Mouse (Mus musculus) layer of hippocampus, postnatal 36 days (tissue): ENCODE measurements at regions not wholly inside any gene's neighbourhood (a gene's known extent, or its start where the extent isn't known, plus 50 kb on each side); places are given as distances from the start of the nearest gene placed in this dataset.

ENCODE experiments used
- DNase-seq, 2 experiments: peaks; one replicate each; pipeline ENCODE4 v3.0.0; 2022

- DNase-seq = no peak
Measured at GRCm38 (mm10) chr2:80717979-80718378, 100.9 kb downstream of the Nup35 start.

GRCm38 (mm10) chr2:80724085-80724484, 107.0 kb downstream of the Nup35 start:
- no peak for DNase-seq

GRCm38 (mm10) chr2:80731324-80731723, 114.3 kb downstream of the Nup35 start:
- DNase-seq = peak; percentile 13 to 24

GRCm38 (mm10) chr2:80746737-80747136, 129.7 kb downstream of the Nup35 start:
- no peak for DNase-seq

- peak in 1 of 2 experiments; percentile 22 for DNase-seq
Measured at GRCm38 (mm10) chr2:80762013-80762612, 145.1 kb downstream of the Nup35 start.

- no peak for DNase-seq
Measured at GRCm38 (mm10) chr2:80771176-80771575, 154.1 kb downstream of the Nup35 start.

- no peak for DNase-seq
Measured at GRCm38 (mm10) chr2:80772455-80772854, 155.4 kb downstream of the Nup35 start.

GRCm38 (mm10) chr2:80786370-80786769, 169.3 kb downstream of the Nup35 start:
- no peak for DNase-seq

- no peak for DNase-seq
Measured at GRCm38 (mm10) chr2:80793345-80794147, 176.5 kb downstream of the Nup35 start.

GRCm38 (mm10) chr2:80794148-80794507, 177.1 kb downstream of the Nup35 start:
- no peak for DNase-seq

GRCm38 (mm10) chr2:80819268-80819667, 202.2 kb downstream of the Nup35 start:
- no peak for DNase-seq

- DNase-seq = peak in 1 of 2 experiments; percentile 25
Measured at GRCm38 (mm10) chr2:80851056-80851455, 234.0 kb downstream of the Nup35 start.

GRCm38 (mm10) chr2:80855214-80855613, 238.2 kb downstream of the Nup35 start:
- DNase-seq = no peak

- DNase-seq = peak in 1 of 2 experiments; percentile 8
Measured at GRCm38 (mm10) chr2:80870046-80870445, 253.0 kb downstream of the Nup35 start.

- DNase-seq = no peak
Measured at GRCm38 (mm10) chr2:80870458-80870857, 253.4 kb downstream of the Nup35 start.

- DNase-seq = no peak
Measured at GRCm38 (mm10) chr2:80871356-80871755, 254.3 kb downstream of the Nup35 start.

GRCm38 (mm10) chr2:80878437-80878836, 261.4 kb downstream of the Nup35 start:
- DNase-seq = no peak

- DNase-seq = no peak
Measured at GRCm38 (mm10) chr2:80884231-80884630, 267.2 kb downstream of the Nup35 start.

GRCm38 (mm10) chr2:80902050-80902449, 285.0 kb downstream of the Nup35 start:
- DNase-seq = no peak

GRCm38 (mm10) chr2:80913478-80913877, 296.4 kb downstream of the Nup35 start:
- DNase-seq = no peak

- DNase-seq = no peak
Measured at GRCm38 (mm10) chr2:80945521-80945920, 328.5 kb downstream of the Nup35 start.

GRCm38 (mm10) chr2:80966766-80967165, 349.7 kb downstream of the Nup35 start:
- no peak for DNase-seq

- DNase-seq = no peak
Measured at GRCm38 (mm10) chr2:80967260-80967659, 350.2 kb downstream of the Nup35 start.

GRCm38 (mm10) chr2:80969354-80969753, 352.3 kb downstream of the Nup35 start:
- peak; percentile 7 to 11 for DNase-seq
